Mouse (Mus musculus): Measurements from ENCODE around the gene Agpat1. TPM values are rescaled to one million over a fixed set of nuclear protein-coding genes. Genes with fewer than 3 reads are reported as not detected.

Agpat1 gene
- polyA plus RNA-seq, 1 experiment, result 204 TPM

DNA sequence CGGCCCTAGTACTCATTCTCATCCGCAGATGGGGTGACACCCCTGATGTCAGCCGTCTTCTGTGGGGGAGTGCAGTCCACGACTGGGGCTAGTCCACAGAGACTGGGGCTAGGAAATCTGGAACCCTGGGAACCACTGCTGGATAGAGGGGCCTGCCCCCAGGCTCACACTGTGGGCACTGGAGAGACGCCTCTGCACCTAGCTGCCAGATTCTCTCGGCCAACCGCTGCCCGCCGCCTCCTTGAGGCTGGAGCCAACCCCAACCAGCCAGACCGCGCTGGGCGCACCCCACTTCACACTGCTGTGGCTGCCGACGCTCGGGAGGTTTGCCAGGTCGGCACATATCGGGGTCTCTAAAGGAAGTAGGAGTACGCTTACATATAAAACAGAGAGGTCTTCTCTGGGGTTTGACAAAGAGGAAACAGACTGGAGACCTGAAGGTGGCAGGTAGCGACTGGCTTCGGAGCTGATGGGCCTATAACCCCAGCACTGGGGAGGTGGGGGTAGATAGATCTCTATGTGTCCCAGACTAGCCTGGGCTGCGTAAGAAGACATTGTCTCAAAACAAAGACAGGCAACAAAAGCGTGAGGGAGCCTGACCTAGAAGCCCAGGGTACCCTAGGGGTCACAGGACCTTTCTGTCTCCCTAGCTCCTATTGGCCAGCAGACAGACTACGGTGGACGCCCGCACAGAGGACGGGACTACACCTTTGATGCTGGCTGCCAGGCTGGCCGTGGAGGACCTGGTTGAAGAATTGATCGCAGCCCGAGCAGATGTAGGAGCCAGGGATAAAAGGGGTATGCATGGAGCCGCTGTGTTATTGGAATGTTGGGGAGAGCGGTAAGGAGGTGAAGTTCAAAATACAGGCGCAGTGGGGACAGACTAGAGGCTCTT, 17.9 kb upstream of the Agpat1 start:
- DNase-seq (ENCODE audit: extremely low spot score in 1 of 2, low spot score in 1 of 2), result no peak

DNA sequence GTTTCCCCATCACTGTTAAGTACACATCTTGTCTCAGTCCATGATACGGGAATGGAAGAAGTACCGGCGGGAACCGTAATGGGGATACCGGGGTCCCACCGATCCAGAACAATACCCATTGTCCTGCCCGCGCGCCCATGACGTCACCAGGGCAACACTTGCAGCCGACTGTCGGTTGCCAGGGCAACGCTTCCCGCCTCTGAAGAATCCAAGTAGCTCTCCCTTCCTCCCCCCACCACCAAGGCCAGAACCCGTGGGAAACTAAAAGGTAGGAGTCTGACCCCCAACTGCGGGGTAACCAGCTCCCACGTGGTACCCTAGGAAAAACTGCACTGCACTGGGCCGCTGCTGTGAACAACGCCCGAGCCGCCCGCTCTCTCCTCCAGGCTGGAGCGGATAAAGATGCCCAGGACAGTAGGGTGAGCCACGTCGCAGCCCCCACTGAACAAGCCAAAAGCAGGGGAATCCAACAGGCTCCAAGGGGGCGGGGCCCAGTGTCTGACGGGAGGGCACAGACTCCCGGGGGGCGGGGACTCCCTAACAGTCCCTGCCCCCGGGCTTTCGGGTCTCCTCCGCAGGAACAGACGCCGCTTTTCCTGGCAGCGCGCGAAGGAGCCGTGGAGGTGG, 17.2 kb upstream of the Agpat1 start:
- DNase-seq (ENCODE audit: extremely low spot score in 1 of 2, low spot score in 1 of 2), result peak; percentile 83 to 91

DNA sequence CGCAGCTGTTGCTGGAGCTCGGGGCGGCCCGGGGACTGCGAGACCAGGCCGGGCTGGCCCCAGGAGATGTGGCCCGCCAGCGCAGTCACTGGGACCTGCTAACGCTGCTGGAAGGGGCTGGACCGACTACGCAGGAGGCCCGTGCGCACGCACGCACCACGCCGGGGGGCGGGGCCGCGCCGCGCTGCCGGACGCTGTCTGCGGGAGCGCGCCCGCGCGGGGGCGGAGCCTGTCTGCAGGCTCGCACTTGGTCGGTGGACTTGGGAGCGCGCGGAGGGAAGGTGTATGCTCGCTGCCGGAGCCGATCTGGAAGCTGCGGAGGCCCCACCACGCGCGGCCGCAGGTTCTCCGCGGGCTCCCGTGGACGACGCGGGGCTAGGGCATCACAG, 16.6 kb upstream of the Agpat1 start:
- DNase-seq (ENCODE audit: extremely low spot score in 1 of 2, low spot score in 1 of 2), result peak; percentile 94 to 98

DNA sequence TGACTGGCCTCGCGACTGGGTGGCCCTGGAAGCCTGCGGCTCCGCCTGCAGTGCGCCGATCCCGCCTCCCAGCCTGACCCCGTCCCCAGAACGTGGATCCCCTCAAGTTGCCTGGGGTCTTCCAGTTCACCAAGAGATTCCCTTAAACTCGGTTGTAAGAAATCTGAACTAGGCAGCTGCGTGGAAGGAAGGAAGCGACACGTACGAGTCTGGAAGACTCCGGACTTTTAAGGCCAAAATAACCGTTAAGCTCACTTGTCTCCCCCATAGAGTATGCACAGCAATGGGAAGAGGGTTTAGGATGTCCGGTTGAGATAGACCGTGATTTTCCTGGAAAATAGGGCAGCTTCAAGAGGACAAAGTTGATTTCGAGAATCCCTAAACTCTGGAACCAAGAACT, 16.2 kb upstream of the Agpat1 start:
- DNase-seq (ENCODE audit: extremely low spot score in 1 of 2, low spot score in 1 of 2), result no peak

DNA sequence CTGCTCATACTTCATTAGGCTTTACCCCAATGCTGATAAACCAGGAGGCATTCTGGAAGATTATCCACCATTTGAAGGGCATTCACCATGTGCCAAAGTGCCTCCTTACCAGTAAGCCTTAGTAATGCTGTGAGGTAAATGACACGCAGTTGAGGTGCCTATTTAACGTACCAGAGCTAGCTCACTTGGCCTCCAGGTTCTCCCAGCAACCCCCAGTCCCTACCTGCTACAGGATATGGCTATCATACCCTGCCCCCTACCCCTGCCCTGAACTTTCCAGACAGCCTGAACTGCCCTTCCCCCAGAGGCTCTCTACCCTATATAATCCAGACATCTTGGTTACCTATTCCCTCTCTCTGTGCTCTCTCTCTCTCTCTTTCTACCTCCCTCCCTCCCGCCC, 15.3 kb upstream of the Agpat1 start:
- DNase-seq (ENCODE audit: extremely low spot score in 1 of 2, low spot score in 1 of 2), result no peak

DNA sequence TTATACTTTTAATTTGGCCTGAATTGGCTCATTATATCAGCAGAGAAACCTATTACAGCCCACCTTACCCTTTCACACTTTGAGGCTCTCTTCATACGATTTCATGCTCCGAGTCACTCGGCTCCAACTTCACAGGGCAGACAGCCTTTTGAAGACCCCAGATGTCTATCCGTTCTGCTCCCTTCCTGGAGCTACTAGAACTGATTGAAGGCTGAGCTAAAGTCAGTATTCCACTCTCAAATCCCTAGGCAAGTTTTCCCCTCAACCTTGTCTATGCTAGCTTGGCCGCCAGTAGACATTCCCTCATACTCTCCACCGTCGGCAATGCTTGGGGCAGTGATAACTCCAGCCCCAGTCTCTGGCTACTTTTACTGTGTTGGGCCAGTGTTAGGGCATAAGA, 14.9 kb upstream of the Agpat1 start:
- DNase-seq (ENCODE audit: extremely low spot score in 1 of 2, low spot score in 1 of 2), result no peak

DNA sequence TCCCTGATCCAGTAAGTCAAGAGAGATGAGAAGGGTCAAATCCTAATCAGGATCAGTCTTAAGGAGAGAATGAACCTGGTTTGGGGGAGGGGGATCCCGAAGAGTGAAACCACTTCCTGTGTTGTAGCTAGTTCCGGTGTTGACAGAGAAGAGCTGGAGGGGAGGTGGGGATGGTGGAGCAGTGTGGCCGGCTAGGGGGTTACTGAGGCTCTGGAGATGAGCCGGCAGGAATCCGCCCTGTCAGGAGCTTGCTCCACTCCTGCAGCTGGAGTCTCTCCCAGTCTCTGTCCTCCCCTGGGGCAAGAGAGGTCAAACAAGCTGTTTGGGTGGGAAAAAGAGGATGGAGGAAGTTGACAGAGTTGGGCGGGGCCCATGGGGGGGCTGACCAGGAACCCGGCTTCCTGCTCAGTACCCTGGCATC, 14.4 kb upstream of the Agpat1 start, which contains the start of gene Gpsm3:
TSS of gene Gpsm3 (plus strand) at position 126 of the 421 bp plus-strand sequence.
- DNase-seq (ENCODE audit: extremely low spot score in 1 of 2, low spot score in 1 of 2), result no peak

DNA sequence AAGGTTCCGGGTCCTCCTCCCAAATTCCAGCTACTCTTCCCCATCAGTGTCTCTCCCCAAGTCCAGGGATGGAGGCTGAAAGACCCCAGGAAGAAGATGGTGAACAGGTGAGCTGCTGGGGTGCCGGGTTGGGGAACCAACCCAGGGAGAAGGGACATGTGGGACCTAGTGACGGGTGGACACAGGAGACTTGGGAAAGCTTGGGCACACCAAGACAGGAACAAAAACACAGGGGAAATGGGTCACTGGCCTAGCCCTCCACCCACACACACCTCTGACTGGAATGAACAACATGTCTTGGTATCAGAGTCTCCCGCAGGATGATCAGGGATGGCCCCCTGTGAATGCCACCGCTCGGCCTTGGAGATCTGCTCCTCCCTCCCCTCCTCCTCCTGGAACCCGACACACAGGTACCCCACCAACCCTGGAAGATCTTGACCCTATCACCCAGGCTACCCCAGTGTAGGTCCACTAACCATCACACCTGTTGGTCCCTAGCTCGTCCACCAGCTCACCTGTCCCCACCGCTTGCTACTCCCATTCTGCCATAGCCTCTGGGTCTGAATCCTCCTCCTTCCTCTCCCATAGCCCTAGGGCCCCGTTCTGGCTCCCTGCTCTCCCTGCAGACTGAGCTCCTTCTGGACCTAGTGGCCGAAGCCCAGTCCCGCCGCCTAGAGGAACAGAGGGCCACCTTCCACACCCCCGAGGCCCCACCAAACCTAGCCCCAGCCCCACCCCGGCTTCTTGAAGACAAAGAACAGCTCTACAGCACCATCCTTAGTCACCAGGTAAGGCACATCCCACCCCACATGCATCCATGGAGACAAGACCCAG, 13.7 kb upstream of the Agpat1 start:
- no peak for DNase-seq (ENCODE audit: extremely low spot score in 1 of 2, low spot score in 1 of 2)

DNA sequence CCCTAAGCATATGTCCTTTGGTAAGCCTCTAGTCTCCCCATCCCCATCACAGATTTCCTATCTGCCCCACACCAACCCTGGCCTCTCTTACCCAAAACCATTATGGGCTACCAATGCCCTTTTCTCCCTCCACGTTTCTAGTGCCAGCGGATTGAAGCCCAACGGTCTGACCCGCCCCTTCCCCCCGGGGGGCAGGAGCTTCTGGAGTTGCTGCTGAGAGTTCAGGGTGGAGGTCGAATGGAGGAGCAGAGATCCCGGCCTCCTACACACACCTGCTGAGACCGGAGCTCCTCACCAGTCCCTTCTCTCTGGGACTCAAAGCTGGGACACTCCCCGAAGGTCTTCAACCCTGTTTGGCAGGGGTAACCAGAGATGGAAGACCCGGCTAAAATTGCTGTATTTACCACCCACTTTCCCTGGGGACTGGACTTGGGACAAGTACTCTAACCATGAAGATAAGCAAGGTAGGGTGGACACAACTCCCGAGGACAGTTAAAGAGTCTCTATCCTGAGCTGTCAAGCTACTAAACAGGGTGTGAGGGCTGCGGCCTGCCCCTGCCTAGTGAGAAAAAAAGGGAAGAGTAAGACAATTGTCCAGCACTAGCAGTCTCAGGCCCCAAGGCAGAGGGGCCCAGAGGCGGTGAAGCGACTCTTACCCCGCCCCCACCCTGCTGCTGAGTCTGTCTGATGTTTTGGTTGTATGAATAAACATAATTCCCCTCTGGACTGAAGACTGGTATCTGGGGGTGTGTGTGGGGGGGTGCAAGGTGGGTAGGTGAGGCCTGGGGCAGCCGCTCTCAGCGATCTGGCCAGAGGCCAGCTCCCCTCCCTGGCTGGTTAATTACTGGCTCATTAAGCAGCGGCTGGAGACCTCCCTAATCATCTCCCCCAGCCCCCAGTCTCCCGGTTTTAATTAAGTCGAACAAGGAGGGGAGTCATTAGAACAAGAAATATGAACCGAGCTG, 12.8 kb upstream of the Agpat1 start, which contains the start of gene Pbx2:
TSS of gene Pbx2 (plus strand) at position 238 of the 965 bp plus-strand sequence.
- no peak for DNase-seq (ENCODE audit: extremely low spot score in 1 of 2, low spot score in 1 of 2)

DNA sequence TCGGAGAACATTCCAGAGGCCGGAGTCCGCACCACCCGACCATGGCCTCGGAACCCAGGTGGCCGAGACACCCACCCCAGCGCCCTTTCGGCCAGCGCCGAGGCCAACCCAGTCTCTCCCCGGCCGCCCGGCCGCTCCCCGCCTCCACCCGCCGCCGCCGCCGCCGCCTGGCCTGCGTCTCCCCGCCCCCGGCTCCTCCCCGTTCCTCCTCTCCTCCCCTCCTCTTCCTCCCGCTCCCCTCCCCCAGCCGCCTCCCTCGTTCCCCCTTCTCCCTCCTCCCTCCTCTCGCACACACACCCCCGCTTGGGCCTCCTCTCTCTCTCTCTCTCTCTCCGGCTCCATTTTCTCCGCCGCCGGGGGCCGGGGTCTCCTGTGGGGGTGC, 12.1 kb upstream of the Agpat1 start:
- peak in 1 of 2 experiments; percentile 79 for DNase-seq (ENCODE audit: extremely low spot score in 1 of 2, low spot score in 1 of 2)

DNA sequence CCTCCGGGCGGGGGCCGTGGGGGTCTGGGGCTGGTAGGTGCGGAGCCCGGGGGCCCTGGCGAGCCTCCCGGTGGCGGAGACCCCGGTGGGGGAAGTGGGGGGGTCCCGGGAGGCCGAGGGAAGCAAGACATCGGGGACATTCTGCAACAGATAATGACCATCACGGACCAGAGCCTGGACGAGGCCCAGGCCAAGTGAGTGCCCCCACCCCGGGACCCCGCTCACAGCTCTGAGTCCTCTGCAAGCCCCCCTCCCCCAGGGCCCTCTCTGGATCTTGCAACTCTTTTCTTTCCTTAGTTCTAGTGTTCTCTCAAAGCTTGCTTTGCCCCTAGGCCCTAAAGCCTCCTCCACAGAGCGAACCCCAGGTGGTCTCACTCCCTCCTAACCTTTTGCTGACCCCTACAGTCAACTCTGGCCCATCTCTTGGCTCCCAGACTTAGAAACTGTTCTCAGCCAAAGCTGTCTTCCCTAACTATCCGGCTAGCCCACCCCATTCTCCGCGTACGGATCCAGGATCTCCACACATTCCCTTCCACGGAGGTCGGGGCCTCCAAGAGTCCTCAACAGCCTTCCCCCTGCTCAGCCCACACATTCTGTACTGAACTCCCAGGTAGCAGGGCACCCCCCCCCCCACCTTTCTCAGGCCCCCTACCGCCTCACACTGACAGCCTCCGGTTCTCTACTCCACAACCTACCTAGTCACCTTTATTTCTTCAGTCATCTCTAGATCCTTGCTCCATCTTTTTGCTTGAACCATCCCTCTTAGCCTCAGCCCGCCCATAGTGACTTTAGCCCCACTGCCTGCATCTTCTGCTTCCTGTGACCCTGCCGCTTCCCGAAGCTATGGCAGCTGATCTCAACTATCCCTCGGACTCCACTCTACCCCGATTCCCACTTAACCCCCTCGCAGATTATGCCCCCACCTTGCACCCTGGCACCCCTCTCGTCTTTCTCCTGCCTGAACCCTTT, 11.2 kb upstream of the Agpat1 start:
- DNase-seq (ENCODE audit: extremely low spot score in 1 of 2, low spot score in 1 of 2), result no peak

DNA sequence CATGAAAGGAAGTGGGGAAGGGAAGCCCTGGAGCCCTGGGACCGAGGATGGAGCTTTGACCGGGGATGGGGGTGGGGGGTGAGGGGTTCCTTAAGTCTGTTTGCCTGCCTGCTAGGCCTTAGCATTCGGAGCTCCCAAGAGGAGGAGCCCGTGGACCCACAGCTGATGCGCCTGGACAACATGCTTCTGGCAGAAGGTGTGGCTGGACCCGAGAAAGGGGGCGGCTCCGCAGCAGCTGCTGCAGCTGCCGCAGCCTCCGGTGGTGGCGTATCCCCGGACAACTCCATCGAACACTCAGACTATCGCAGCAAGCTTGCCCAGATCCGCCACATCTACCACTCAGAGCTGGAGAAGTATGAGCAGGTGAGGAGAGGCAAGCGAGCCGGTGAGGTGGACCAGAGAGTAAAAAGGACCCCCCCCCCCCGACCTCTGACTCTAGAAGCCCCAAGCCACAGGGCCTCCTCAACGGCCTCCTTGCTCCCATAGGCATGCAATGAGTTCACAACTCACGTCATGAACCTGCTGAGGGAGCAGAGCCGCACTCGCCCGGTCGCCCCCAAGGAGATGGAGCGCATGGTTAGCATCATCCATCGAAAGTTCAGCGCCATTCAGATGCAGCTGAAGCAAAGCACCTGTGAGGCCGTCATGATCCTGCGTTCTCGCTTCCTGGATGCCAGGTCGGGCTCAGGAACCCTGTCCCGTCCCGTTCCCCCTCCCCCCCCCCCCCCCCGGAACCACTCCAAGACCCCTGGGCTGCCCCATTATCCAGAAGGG, 10.1 kb upstream of the Agpat1 start:
- no peak for DNase-seq (ENCODE audit: extremely low spot score in 1 of 2, low spot score in 1 of 2)

DNA sequence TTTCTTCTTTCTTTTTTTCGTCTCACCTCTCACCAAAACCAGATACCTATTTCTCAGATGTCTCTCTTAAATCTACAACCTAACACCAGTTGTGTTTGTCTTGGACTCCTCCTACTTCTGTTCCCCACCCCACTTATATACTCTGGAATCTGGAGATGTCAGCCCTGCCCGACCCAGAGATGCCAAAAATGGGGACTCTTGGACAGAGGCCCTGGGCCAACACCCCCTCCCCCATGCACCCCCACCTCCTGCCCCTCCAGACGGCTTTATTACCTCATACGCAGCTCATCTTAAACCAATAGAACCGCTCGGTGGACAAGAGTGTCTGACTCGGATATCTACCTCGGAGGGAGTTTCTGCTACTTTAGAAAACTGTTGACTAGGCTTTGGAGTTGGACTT, 8.0 kb upstream of the Agpat1 start:
- no peak for DNase-seq (ENCODE audit: extremely low spot score in 1 of 2, low spot score in 1 of 2)

DNA sequence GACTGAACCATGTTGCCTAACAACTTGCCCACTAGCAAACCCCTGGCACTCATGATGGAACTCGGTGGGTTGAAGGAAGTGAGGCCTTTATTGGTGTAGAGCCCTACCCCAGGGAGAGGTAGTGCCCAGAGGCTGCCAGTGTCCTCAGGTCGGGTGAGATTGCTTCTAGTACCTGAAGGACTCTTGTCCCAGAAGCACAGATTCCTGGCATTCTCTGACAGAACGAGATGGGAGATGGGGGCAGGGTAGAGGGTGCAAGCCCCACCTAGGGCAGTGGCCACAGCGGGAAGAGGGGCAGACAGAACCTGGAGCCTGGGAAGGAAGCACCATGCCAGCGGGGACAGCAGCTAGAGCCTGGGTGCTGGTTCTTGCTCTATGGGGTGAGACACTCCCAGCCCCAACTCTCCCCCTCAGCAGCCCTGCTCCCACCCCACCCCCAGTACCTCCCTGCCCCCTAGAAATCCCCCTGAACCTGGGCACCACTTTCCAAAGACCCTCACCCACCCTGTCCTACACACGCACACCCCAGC, 6.4 kb upstream of the Agpat1 start, which contains the start of gene Ager:
TSS of gene Ager (plus strand) at position 297 of the 530 bp plus-strand sequence.
- DNase-seq (ENCODE audit: extremely low spot score in 1 of 2, low spot score in 1 of 2), result no peak

DNA sequence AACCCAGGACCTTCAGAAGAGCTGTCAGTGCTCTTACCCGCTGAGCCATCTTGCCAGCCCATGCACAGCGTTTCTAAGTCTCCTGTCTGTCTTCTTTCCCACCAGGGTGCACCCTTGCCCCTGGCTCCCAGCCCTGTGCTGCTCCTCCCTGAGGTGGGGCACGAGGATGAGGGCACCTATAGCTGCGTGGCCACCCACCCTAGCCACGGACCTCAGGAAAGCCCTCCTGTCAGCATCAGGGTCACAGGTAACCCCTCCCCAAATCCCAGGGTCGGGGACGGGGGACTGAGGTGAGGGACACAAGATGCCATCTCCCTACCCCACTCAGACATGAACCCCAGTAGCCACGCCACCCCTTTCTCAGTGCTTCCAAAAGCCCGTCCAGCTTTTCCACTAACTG, 4.2 kb upstream of the Agpat1 start:
- no peak for DNase-seq (ENCODE audit: extremely low spot score in 1 of 2, low spot score in 1 of 2)

DNA sequence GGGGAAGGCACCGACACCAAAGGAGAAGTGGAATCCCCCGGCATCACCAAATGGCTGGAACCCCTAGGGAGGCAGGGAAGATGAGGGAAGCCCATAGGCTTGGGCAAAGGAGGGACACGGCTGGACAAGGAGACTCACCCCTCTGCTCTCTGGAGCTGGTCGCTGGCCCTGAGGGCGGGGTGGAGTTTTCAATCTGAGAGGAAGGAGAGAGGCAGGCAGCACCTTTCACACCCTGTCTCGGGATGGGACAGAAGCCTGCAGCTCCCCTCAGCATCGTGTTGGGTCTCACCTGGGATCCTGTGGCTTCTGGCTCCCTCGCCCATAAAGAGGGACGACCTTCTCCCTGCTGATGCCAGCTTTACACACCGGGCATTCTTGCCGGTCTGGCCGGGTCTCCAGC, 2.3 kb upstream of the Agpat1 start:
- no peak for DNase-seq (ENCODE audit: extremely low spot score in 1 of 2, low spot score in 1 of 2)

DNA sequence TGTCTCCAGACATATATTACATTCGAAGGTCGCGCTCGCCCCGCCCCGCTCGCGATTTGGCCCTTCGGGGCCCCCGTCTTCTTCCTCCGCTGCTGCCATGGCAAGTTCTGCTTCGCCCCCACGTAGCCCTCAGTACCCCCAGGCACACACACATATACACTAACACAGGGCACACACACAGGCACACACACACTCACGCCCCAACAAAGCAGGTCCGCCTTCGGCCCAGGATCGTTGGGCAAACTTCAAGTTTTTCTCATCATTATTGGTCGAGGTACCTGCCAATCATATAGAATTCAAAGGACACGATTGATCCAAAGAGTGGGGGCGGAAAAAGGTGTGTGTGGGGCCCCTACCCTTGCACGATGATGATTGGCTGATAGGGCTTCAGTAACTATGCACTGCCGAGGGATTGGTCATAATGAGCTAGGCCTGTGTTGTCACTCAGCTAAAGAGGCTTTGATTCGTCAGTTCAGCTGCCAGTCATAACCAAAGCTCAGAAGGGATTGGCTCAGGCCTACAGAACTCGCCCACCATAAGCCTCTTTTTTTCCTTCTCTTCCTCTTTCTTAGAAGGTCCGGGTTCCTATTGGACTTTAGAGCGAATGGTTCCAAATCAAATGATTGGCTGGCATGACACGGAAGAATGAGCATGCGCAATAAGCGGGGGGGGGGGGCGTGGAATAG, 544 bp upstream of the Agpat1 start, which contains the start of gene Rnf5:
TSS of gene Rnf5 (minus strand) at position 316 of the 686 bp plus-strand sequence.
- peak; percentile 100 for DNase-seq (ENCODE audit: extremely low spot score in 1 of 2, low spot score in 1 of 2)
